Mouse (Mus musculus): ENCODE data around the gene Slc15a1.
A peak's percentile ranks its signal among the peaks of the same experiment; 100 is the strongest.
"Not testable (repeated sequence)": the region's sequence is repeated elsewhere in the genome, so short reads cannot be mapped to it uniquely, and the experiment has no call there.

The Slc15a1 gene

DNA sequence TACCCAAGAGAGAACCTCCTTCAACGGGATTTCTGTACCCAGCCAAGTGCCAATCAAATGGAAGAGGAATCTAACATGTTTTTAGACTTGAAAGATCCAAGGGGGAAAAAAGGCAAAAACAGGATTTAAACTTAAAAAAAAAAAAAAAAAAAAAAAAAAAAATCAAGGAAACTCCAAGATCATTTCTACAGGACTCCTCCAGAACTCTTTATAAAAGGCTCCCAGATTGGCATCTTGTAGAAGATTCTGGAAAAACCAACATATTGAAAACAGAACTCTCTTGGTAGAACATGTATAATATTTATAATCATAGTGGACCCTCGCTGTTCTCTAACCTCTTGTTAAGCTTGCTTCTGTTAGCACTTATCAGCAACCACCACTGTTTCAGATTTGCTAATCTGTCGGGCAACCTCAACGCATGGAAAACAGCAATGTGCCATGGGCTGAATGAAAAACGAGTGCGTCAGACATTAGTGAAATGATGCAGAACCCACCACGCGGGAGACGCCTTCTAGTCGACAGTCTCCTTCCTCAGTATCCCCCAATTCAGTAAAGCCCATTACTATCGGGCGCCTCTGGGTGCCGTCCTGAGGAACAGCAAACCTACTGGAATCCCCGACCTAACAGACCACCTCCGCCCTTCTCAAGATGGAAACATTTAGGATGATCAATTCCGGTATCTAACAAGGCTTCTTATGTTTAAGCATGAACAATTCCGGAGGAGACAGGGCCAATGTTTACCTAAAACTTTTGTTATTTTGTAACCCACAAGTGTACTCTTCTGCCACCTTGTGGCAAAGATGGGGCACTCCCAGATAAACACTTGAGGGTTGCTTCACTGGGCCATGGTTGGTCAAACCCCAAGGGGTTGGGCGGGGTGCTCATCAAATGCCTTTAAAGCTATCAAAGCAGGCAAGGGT lies 54.3 kb downstream of the Slc15a1 start:
- peak; percentile 49 to 55 for DNase-seq

DNA sequence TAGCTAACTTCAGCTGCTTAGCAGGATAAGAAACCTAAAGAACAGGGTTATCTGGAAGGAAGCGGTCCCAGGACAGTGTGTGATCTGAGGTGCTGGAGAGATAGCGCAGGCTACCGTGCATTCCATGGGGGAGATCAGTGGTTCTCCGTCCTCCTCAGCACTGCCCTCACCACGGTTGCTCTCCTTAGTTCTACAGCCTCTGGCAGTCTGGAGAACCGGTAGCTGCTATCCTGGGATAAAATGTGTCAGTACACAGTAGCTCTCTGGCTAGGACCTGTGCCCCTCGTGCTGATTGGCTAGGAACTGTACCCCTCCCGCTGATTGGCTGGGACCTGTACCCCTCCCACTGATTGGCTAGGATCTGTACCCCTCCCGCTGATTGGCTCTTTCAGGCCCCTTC lies 58.1 kb downstream of the Slc15a1 start:
- peak; percentile 13 to 16 for DNase-seq

DNA sequence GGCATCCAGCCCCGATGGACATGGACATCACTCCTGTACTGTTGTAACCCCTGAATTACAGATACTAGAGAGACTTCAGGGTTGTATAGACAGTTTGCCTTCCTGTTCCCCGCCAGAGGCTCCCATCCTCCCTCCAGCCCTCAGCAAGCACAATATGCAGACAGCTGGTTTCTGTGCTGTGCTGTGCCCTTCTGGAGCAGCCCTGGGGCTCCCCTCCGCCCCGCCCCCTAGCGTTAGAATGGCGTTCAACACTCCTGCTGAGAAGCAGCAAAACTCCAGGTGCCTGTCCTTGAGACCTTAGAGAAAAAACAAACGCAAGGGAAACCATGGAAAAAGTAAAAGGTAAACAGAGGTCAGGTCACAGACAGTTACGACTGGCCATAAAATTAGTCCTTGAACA lies 59.9 kb downstream of the Slc15a1 start:
- peak in 1 of 2 experiments; percentile 33 for DNase-seq

DNA sequence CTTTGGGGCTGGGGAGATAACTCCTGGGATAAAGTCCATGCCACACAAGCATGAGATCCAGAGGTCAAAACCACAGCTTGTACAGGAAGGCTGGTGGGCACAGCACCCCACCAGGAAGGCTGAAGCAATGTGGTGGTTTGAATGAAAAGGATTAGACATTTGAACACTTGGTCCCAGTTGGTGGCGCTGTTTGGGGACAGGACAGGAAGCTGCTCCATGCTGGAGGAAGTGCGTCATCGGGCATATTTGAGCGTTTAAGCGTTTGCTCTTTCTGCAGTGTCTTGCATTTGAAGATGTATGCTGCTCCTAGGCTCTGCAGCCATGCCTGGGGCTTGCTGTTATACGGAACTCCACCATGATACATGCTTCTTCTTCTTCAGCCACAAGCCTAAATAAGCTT lies 64.2 kb downstream of the Slc15a1 start:
- no peak for DNase-seq

DNA sequence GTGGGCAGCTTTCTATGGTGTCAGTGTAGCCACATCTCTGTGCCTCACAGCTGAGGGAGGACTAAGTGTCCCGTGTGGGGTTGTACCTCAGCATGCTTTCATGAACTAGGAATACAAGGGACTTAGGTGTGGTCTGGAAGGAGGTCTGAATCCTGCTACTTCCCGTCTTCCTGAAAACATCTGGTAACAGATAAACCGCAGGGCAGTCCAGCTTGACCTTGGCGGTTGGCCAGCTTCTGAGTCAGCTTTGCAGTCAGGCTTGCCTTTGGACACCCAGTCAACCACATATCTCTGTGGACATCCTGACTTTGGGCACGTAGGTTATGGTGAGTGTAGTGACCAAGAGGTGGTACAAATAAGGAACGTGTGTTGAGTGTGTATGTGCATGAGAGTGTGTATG lies 68.0 kb downstream of the Slc15a1 start:
- no peak for DNase-seq

DNA sequence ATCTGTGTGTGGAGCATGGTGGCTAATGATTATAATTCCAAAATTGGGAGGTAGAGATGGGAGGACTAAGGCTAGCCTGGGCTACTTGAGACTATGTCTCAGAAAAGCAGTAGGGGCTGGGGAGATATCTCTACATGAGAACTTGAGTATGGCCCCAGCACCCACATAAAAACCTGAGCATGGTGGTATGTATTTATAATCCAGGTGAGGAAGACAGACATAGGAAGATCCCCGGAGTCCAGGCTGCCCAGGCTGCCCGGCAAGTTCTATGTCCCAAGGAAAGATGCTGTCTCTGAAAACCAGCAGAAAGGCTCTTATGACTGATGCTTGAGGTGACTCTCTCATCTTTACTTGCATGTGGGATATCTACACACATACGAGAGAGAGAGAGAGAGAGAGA lies 68.6 kb downstream of the Slc15a1 start:
- no peak for DNase-seq

DNA sequence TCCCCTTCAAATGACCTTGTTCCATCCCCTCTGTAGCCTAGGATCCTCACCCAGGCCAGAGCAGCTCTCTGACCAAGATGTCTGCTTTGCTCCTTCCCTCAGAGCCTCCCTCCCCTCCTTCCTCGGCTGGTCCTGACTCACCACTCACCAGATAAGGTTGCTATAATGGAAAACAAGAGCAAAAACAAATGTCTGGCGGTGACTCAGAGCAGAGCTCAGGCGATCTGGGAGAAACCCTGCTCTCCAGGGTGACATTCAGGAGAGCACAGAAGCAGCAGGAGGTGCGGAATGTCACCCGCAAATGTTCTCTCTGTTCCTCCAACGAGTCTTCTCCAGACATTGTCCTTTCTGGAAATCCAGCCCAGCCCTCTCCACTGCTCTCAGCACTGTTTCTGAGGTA lies 69.3 kb downstream of the Slc15a1 start:
- no peak for DNase-seq

DNA sequence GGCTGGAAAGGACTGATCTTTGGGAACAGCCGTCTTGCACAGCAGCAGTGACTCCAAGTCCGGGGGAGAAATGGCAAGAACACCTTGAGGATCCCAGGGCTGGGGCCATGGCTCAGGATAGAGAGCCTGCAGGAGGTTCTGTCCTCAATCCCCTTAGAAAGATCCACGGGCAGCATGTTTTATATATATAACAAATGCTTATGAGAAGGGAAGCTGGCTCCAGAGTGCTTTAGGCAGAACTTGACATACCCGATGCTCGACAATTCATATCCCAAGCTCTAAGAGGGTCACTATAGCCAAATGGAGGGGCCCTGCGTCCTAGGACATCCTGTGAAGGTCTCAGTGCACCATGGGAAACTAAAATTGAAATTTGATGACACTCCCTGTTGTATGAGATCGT lies 73.8 kb downstream of the Slc15a1 start:
- DNase-seq: no peak

DNA sequence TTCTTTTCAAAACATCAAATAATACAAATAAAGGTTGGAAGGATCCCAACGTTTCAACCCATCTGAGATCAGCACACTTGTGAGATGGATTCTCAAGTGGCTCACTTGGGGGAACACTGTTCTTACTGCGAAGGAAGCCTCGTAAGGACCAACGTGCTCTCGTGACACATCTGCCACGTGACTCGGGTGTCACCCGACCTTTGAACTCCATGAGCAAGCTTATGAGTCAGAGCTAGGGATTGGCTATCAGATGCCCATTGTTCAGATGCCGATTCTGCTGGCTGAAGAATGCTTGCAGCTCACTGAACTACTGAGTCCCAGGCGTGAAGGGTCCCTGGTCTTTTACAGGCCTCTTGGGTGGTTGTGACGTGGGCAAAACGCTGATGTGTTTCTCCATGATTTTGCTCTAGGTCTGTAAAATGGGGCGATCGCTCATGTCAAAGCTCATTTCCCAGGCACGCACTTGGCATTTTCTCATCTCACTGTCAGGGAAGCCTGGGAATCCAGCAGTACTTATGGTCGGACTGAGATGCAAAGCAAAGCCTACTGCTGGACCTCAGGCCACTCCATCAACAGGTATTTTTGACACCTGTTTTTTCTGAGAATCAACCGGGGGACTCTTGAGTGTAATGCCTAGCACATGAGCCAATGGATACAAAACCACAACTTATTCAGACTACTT lies 75.1 kb downstream of the Slc15a1 start:
- no peak for DNase-seq

DNA sequence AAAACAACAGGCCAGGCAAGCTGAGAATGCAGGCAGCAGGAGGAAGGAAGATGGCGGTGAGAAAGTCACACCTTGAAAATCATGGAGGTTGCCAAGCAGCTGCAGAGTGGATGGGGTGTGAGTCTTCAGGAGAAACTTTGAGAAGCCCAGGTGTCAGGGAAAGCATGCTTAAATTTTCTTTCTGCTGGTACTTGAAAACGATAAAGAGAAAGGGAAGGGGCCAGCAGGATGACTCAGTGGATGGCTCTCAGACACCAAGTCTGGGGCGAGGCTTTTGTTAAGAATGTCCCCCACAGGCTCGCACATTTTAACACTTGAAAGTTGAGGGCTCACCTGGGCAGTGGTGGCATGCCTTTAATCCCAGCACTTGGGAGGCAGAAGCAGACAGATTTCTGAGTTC lies 76.9 kb downstream of the Slc15a1 start:
- no peak for DNase-seq

DNA sequence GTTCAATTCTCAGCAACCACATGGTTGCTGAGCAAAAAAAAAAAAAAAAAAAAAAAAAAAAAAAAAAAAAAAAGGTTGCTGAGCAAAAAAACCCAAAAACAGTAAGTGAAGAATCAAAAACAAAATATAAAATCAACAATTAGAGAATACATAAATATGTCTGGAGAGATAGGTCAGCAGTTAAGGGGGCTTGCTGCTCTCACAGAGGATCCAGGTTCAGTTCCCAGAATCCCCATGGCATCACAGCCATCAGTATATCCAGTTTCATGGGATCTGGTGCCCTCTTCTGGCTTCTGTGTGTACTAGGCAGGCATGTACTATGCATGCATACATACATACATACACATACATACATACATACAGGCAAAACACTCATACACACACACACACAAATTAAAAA lies 78.3 kb downstream of the Slc15a1 start:
- no peak for DNase-seq

DNA sequence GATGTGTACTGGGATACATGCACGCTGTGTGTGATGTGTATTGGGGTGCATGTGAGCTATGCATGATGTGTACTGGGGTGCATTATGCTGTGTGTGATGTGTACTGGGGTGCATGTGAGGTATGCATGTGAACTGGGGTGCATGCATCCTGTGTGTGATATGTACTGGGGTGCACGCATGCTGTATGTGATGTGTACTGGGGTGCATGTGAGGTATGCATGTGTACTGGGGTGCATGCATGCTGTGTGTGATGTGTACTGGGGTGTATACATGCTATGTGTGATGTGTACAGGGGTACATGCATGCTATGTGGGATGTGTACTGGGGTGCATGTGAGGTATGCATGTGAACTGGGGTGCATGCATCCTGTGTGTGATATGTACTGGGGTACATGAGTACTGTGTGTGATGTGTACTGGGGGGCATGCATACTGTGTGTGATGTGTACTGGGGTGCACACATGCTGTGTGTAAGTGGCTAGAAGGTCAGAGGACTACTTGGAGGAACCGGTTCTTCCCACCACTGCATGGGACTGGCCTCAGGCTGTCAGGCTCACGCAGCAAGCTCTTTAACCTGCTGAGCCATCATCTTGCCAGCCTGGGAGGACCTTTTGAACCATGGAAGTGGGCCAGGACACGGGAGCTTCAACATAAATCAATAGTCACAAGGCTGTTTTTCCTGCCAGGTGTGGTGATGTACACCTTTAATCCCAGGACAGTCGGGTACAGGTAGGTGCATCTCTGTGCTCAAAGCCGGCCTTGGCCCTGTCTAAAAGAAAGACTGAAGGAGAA lies 79.9 kb downstream of the Slc15a1 start:
- DNase-seq: no peak

DNA sequence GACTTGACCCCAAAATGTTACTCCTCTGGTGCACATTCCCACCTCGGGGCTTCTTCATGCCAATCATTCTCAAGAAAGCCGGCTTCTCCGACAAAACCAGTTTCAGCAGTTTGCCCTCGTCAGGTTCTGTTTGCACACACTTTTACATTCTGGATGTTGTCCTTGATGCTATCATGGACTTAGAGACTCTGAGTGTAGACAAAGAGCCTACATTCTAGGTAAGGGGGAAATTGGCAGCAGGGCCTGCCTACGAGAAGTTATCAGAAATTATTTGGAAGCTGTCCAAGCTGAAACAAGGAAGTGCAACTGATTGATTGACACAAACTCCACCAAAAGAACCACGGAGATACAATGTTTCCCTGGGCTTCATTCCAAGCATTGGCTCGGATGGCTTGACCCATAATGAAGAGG lies 81.7 kb downstream of the Slc15a1 start:
- no peak for DNase-seq

DNA sequence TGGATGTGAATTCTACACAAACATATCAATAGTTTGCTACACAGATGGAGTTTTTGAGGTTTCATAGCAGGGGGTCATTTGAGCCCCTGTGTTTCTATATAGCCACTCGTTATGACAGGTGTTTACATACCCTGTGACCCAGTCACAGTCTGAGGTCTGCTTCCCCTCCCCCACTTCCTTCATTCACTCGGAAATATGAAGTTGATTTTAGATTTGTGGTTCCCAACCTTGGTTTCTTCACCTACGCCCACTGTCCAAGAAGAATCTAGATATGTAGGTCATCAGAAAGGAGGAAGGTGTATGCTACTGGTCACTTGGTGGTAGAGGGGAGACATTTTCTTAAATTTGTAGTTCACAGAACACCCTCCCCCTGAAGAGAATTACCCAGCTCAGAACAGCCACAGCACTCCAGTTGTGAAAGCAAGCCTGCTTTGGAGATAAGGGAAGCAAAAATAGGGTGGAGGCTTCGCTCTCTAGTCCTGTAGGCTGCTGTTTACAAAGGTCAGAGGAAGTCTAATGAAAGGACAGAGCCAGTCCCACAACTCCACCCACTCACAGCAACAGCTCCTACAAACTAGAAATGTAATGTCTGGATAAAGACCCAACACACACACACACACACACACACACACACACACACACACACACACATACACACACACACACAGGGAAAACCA lies 82.2 kb downstream of the Slc15a1 start:
- no peak for DNase-seq

DNA sequence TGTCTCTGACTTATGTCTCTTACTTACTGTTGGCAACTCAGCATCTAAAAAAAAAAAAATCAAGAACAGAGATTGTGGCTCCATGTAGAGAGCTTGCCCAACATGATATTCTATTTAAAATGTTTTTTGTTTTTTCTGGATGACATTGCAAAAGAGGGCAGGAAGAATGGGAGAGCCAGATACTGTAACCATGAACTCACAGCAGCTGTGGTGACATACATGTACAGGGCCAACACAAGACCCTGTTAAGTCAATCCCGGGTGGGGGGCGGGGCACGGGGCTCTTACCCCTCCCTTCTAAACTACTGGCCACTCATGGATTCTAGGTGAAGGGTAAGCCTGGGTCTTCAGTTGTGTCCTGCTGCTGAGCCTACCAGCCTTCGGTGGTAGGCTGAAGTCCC lies 83.1 kb downstream of the Slc15a1 start:
- DNase-seq: no peak

DNA sequence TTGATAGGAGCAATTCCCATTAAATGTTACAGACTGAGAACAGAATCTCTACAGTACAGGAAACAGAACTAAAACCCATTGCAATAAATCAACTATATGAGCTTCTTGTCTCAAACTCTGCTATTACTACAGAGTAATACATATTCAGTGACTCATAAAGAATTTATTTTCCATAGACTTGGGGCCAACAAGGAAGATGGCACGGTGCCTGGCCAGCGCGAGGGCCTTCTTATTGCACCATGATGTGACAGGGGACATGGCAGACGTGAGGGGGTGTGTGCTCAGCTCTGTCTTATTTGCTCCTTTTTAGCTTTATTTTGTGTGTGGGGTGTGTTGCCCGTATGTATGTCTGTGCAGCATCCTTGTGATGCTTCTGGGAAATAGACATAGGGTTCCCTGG lies 87.5 kb downstream of the Slc15a1 start:
- DNase-seq: no peak

DNA sequence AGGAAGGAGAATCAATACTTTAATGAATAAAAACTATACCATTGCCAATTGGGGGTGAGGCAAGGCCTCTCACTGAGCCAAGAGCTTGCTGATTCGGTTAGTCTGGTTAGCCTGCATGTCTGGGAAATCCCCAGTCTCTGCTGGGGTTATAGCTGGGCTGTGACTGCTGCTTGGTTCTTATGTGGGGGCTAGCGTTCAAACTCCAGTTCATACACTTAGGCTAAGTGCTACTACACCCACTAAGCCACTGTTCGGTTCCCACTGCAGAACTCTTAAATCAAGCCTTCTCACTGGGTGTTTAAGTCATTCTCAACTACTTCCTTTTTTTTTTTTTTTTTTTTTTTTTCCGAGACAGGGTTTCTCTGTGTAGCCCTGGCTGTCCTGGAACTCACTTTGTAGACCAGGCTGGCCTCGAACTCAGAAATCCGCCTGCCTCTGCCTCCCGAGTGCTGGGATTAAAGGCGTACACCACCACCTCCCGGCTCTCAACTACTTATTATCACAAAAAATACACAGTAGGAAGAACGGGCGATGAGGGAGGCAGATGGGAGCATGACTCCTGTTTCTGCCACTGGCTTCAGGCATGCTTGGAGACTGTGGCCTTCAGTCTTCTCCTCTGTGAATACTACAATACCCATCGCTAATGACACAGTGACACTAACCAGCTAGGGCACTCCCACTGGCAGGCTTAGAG lies 88.3 kb downstream of the Slc15a1 start:
- no peak for DNase-seq

DNA sequence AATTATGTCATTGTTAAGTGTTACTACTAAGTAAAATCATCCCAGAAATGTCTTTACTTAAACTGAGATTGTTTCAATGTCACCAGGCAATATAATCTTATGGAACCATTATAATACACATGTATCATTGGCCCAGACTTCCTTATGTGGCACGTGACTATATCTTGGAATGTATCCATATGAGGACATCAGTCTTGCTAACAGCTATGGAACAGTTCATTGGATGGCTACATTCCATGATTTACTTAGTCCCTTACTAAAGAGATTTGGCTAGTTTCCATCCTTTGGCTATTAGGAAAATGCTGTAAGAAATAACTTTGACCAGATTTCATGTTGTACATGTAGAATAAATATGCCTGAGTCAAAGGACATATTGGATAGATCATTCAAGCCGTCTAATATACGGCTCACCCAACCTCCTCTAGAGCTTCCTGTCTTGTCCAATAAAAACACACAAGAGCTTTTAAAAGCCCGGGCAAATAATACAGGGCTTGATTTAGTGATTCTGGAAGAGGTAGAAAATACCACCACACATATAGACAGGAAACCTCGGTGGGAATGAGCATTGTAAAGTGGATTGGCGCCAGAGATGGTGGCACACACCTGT lies 90.3 kb downstream of the Slc15a1 start:
- DNase-seq: no peak

DNA sequence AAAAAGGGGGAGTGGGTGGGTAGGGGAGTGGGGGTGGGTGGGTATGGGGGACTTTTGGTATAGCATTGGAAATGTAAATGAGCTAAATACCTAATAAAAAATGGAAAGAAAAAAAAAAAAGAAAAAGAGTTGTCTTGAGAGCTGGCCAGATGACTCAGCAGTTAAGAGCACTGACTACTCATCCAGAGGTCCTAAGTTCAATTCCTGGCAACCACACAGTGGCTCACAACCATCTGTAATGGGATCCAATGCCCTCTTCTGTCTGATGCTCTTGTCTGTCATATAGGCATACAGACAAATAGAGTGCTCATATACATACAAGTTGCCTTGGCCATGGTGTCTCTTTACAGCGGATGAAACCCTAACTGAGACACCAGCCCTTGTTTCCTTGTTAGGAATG lies 91.3 kb downstream of the Slc15a1 start:
- DNase-seq: not testable (repeated sequence)

Measured in cerebellum, postnatal 36 days (tissue).